Mouse (Mus musculus): ENCODE results near the gene Endou. TPM values are rescaled to one million over a fixed set of nuclear protein-coding genes. Genes with fewer than 3 reads are reported as not detected.

Gene Endou
- polyA plus RNA-seq, 1 experiment from 2014 or later = 0.23 TPM

GRCm38 (mm10) chr15:97710906-97711305 lies 20.2 kb downstream of the Endou start:
- H3K4me3 ChIP-seq = no peak overlapping the region
- WGBS = 73% methylated on average over 6 of the region's 6 CpGs
- no peaks in the 10 kb centered on the region for H3K36me3 ChIP-seq
- H3K4me1 ChIP-seq = 0 out of 2 replicates have a peak, but pooled peaks cover 4% of the 10 kb centered on the region
- H3K4me2 ChIP-seq (replicated peaks) = no peak overlapping the region
- H3K9ac ChIP-seq = no peak overlapping the region
- no peak for ATAC-seq (ENCODE audit: low FRiP score, low read depth)
- H3K9me3 ChIP-seq = no peaks in the 10 kb centered on the region
- H3K27me3 ChIP-seq (replicated peaks) = no peaks in the 10 kb centered on the region
- no peak overlapping the region for H3K27ac ChIP-seq

GRCm38 (mm10) chr15:97705211-97706050 lies 25.7 kb downstream of the Endou start, which contains the start of gene Rpap3:
TSS of gene Rpap3 (minus strand) at chr15:97705825.
- H3K27ac ChIP-seq = peak within 1 kb of the TSS; percentile 26; the same call in 1 of the 2 replicates
- WGBS = under 1% methylated on average over 71 of the region's 71 CpGs
- H3K36me3 ChIP-seq = peaks cover 24% of the 10 kb centered on the region

GRCm38 (mm10) chr15:97696616-97697015 lies 34.5 kb downstream of the Endou start:
- Histone ChIP-seq H3K36me3 (peaks cover 87% of the 10 kb centered on the region), H3K9me3 (no peaks in the 10 kb centered on the region), H3K27me3 (replicated peaks) (no peaks in the 10 kb centered on the region), H3K4me1 (no peaks in the 10 kb centered on the region), H3K4me2 (replicated peaks) (no peak overlapping the region), H3K27ac (no peak overlapping the region), H3K4me3 (no peak overlapping the region), H3K9ac (no peak overlapping the region)
- WGBS = 92% methylated on average over 10 of the region's 10 CpGs
- ATAC-seq (ENCODE audit: low FRiP score, low read depth) = no peak

More at GRCm38 (mm10) chr15:97705211-97706050, 25.7 kb downstream of the Endou start, which contains the start of gene Rpap3:
- peak within 1 kb of the TSS; percentile 86 for H3K9ac ChIP-seq
- ATAC-seq (ENCODE audit: low FRiP score, low read depth) = peak; percentile 89
- H3K4me3 ChIP-seq = peak within 1 kb of the TSS; percentile 95
- peaks cover 16% of the 10 kb centered on the region for H3K4me1 ChIP-seq
- H3K4me2 ChIP-seq (replicated peaks) = peak within 1 kb of the TSS; percentile 78
- no peaks in the 10 kb centered on the region for H3K9me3 ChIP-seq
- H3K27me3 ChIP-seq (replicated peaks) = no peaks in the 10 kb centered on the region

- H3K4me1 ChIP-seq = no peaks in the 10 kb centered on the region
- H3K4me3 ChIP-seq = no peak overlapping the region
- no peak for ATAC-seq (ENCODE audit: low FRiP score, low read depth)
- H3K9me3 ChIP-seq = no peaks in the 10 kb centered on the region
- WGBS = 89% methylated on average over 5 of the region's 5 CpGs
- no peaks in the 10 kb centered on the region for H3K27me3 ChIP-seq (replicated peaks)
- H3K9ac ChIP-seq = no peak overlapping the region
- H3K36me3 ChIP-seq = peaks cover 79% of the 10 kb centered on the region
- H3K27ac ChIP-seq = no peak overlapping the region
- H3K4me2 ChIP-seq (replicated peaks) = no peak overlapping the region
These were observed 37.7 kb downstream of the Endou start for GRCm38 (mm10) chr15:97693411-97693810.

- peaks cover 85% of the 10 kb centered on the region for H3K36me3 ChIP-seq
- H3K4me3 ChIP-seq = no peak overlapping the region
- H3K9ac ChIP-seq = no peak overlapping the region
- no peaks in the 10 kb centered on the region for H3K9me3 ChIP-seq
- H3K27me3 ChIP-seq (replicated peaks) = no peaks in the 10 kb centered on the region
- H3K27ac ChIP-seq = no peak overlapping the region
- no peak for ATAC-seq (ENCODE audit: low FRiP score, low read depth)
- WGBS = 94% methylated on average over 9 of the region's 9 CpGs
- no peak overlapping the region for H3K4me2 ChIP-seq (replicated peaks)
- H3K4me1 ChIP-seq = no peaks in the 10 kb centered on the region
These were observed 47.0 kb downstream of the Endou start for GRCm38 (mm10) chr15:97684118-97684517.

GRCm38 (mm10) chr15:97682053-97682452 lies 49.1 kb downstream of the Endou start:
- H3K4me3 ChIP-seq = no peak overlapping the region
- no peak overlapping the region for H3K4me2 ChIP-seq (replicated peaks)
- WGBS = 90% methylated on average over 8 of the region's 8 CpGs
- no peaks in the 10 kb centered on the region for H3K27me3 ChIP-seq (replicated peaks)
- no peaks in the 10 kb centered on the region for H3K4me1 ChIP-seq
- H3K9ac ChIP-seq = no peak overlapping the region
- peaks cover 85% of the 10 kb centered on the region for H3K36me3 ChIP-seq
- no peaks in the 10 kb centered on the region for H3K9me3 ChIP-seq
- no peak for ATAC-seq (ENCODE audit: low FRiP score, low read depth)
- no peak overlapping the region for H3K27ac ChIP-seq

- Histone ChIP-seq H3K27ac (no peak overlapping the region), H3K4me1 (no peaks in the 10 kb centered on the region), H3K4me2 (replicated peaks) (no peak overlapping the region), H3K36me3 (peaks cover 83% of the 10 kb centered on the region), H3K9me3 (no peaks in the 10 kb centered on the region), H3K27me3 (replicated peaks) (no peaks in the 10 kb centered on the region), H3K4me3 (no peak overlapping the region), H3K9ac (no peak overlapping the region)
- WGBS = 85% methylated on average over 18 of the region's 18 CpGs
- ATAC-seq (ENCODE audit: low FRiP score, low read depth) = no peak
These were observed 51.0 kb downstream of the Endou start for GRCm38 (mm10) chr15:97679991-97680681.

GRCm38 (mm10) chr15:97677341-97677740 lies 53.8 kb downstream of the Endou start:
- no peak for ATAC-seq (ENCODE audit: low FRiP score, low read depth)
- Histone ChIP-seq H3K27ac (no peak overlapping the region), H3K9me3 (no peaks in the 10 kb centered on the region), H3K4me3 (no peak overlapping the region), H3K4me2 (replicated peaks) (no peak overlapping the region), H3K27me3 (replicated peaks) (no peaks in the 10 kb centered on the region), H3K36me3 (peaks cover 76% of the 10 kb centered on the region), H3K9ac (no peak overlapping the region), H3K4me1 (peaks cover 3% of the 10 kb centered on the region; the same call in 1 of the 2 replicates)
- WGBS = 92% methylated on average over 3 of the region's 3 CpGs

GRCm38 (mm10) chr15:97675927-97676326 lies 55.2 kb downstream of the Endou start:
- H3K27ac ChIP-seq = no peak overlapping the region
- H3K4me2 ChIP-seq (replicated peaks) = no peak overlapping the region
- no peaks in the 10 kb centered on the region for H3K27me3 ChIP-seq (replicated peaks)
- no peak overlapping the region for H3K9ac ChIP-seq
- no peak overlapping the region for H3K4me3 ChIP-seq
- WGBS = 95% methylated on average over 13 of the region's 13 CpGs
- peaks cover 9% of the 10 kb centered on the region; the same call in 1 of the 2 replicates for H3K4me1 ChIP-seq
- no peaks in the 10 kb centered on the region for H3K9me3 ChIP-seq
- peaks cover 70% of the 10 kb centered on the region for H3K36me3 ChIP-seq
- ATAC-seq (ENCODE audit: low FRiP score, low read depth) = no peak

- peaks cover 59% of the 10 kb centered on the region for H3K36me3 ChIP-seq
- no peak overlapping the region for H3K4me3 ChIP-seq
- H3K27ac ChIP-seq = no peak overlapping the region
- no peak overlapping the region for H3K9ac ChIP-seq
- WGBS = 96% methylated on average over 4 of the region's 4 CpGs
- peaks cover 9% of the 10 kb centered on the region; the same call in 1 of the 2 replicates for H3K4me1 ChIP-seq
- no peak for ATAC-seq (ENCODE audit: low FRiP score, low read depth)
- H3K4me2 ChIP-seq (replicated peaks) = no peak overlapping the region
- H3K9me3 ChIP-seq = no peaks in the 10 kb centered on the region
- no peaks in the 10 kb centered on the region for H3K27me3 ChIP-seq (replicated peaks)
These were observed 56.7 kb downstream of the Endou start for GRCm38 (mm10) chr15:97674423-97674822.

- Histone ChIP-seq H3K9ac (no peak overlapping the region), H3K4me1 (peaks cover 9% of the 10 kb centered on the region; the same call in 1 of the 2 replicates), H3K9me3 (no peaks in the 10 kb centered on the region), H3K27ac (no peak overlapping the region), H3K4me2 (replicated peaks) (no peak overlapping the region), H3K4me3 (no peak overlapping the region), H3K36me3 (peaks cover 56% of the 10 kb centered on the region), H3K27me3 (replicated peaks) (no peaks in the 10 kb centered on the region)
- WGBS = 94% methylated on average over 7 of the region's 7 CpGs
- ATAC-seq (ENCODE audit: low FRiP score, low read depth) = no peak
These were observed 57.7 kb downstream of the Endou start for GRCm38 (mm10) chr15:97673256-97674000.

Data from neural tube, embryonic 12.5 days (tissue).